Mouse (Mus musculus): ENCODE measurements around the gene 2310007B03Rik. TPM values are rescaled to one million over a fixed set of nuclear protein-coding genes. Genes with fewer than 3 reads are reported as not detected.

Gene 2310007B03Rik
- polyA plus RNA-seq, 1 experiment: not detected

DNA sequence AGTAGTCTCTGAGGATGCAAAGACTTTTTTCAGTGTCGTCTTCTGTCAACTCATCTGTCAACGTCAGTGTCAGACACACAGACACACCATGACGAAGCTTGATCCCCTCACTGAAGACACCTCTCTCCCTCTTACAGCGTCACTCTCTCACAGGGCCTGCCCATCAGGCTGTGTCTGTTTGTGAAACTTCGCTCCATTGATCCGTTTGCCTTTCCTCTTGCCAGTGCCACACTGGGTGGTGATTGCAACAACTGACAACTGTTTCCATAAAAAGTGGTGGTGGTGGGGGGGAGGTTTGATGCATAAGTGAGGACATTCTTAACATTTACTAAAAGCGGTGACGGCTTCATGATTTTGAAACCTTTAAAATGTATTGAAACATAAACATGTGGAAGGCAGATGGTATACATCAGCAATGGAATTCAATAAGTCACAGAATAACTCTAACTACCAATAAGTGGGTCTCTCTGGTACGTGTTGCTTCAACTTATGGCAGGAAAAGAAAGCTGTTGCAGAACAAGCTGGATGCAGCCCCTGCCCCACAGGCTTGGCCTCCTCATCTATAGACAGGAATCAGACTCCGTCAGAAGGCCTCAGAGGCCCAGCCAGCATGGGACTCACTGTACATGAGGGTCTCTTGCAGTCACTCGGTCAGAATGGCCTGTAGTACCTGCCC is 37.4 kb downstream of the 2310007B03Rik start:
- Histone ChIP-seq H3K27ac (ENCODE audit: control insufficient read depth, insufficient read depth, low read depth, low read length) (no peak overlapping the region), H3K36me3 (ENCODE audit: control insufficient read depth, insufficient read depth, low read length) (no peaks in the 10 kb centered on the region), H3K27me3 (ENCODE audit: control insufficient read depth, insufficient read depth, low read length) (no peaks in the 10 kb centered on the region), H3K4me1 (ENCODE audit: control insufficient read depth, insufficient read depth, low read length) (0 out of 2 replicates have a peak, but pooled peaks cover 2% of the 10 kb centered on the region), H3K4me3 (ENCODE audit: control insufficient read depth, low read depth, low read length) (no peak overlapping the region)
- TF ChIP-seq POLR2A (IDR thresholded peaks at IDR 0.05; ENCODE audit: control insufficient read depth, low read depth, low read length): no peak
- no peak for TF ChIP-seq CTCF (IDR thresholded peaks at IDR 0.05; ENCODE audit: control insufficient read depth, insufficient read depth, insufficient replicate concordance, low read depth, low read length)

GRCm38 (mm10) chr1:93118816-93119215 is 41.9 kb downstream of the 2310007B03Rik start:
- no peak overlapping the region for H3K27ac ChIP-seq (ENCODE audit: control insufficient read depth, insufficient read depth, low read depth, low read length)

GRCm38 (mm10) chr1:93115471-93115870 is 45.3 kb downstream of the 2310007B03Rik start:
- Histone ChIP-seq H3K4me1 (ENCODE audit: control insufficient read depth, insufficient read depth, low read length) (peaks cover 7% of the 10 kb centered on the region), H3K36me3 (ENCODE audit: control insufficient read depth, insufficient read depth, low read length) (no peaks in the 10 kb centered on the region), H3K4me3 (ENCODE audit: control insufficient read depth, low read depth, low read length) (peak overlapping the region; percentile 76), H3K27ac (ENCODE audit: control insufficient read depth, insufficient read depth, low read depth, low read length) (peak overlapping the region; percentile 63; the same call in 1 of the 2 replicates), H3K27me3 (ENCODE audit: control insufficient read depth, insufficient read depth, low read length) (no peaks in the 10 kb centered on the region)
- TF ChIP-seq POLR2A (IDR thresholded peaks at IDR 0.05; ENCODE audit: control insufficient read depth, low read depth, low read length) (no peak), CTCF (IDR thresholded peaks at IDR 0.05; ENCODE audit: control insufficient read depth, insufficient read depth, insufficient replicate concordance, low read depth, low read length) (no peak)

More at GRCm38 (mm10) chr1:93118816-93119215, 41.9 kb downstream of the 2310007B03Rik start:
- TF ChIP-seq CTCF (IDR thresholded peaks at IDR 0.05; ENCODE audit: control insufficient read depth, insufficient read depth, insufficient replicate concordance, low read depth, low read length) (no peak), POLR2A (IDR thresholded peaks at IDR 0.05; ENCODE audit: control insufficient read depth, low read depth, low read length) (no peak)
- H3K27me3 ChIP-seq (ENCODE audit: control insufficient read depth, insufficient read depth, low read length): no peaks in the 10 kb centered on the region
- H3K4me1 ChIP-seq (ENCODE audit: control insufficient read depth, insufficient read depth, low read length): peaks cover 7% of the 10 kb centered on the region
- no peaks in the 10 kb centered on the region for H3K36me3 ChIP-seq (ENCODE audit: control insufficient read depth, insufficient read depth, low read length)
- H3K4me3 ChIP-seq (ENCODE audit: control insufficient read depth, low read depth, low read length): no peak overlapping the region

- H3K36me3 ChIP-seq (ENCODE audit: control insufficient read depth, insufficient read depth, low read length): no peaks in the 10 kb centered on the region
- peak overlapping the region; percentile 76 for H3K4me3 ChIP-seq (ENCODE audit: control insufficient read depth, low read depth, low read length)
- peak overlapping the region; percentile 40 for H3K27ac ChIP-seq (ENCODE audit: control insufficient read depth, insufficient read depth, low read depth, low read length)
- no peaks in the 10 kb centered on the region for H3K27me3 ChIP-seq (ENCODE audit: control insufficient read depth, insufficient read depth, low read length)
- no peak for TF ChIP-seq CTCF (IDR thresholded peaks at IDR 0.05; ENCODE audit: control insufficient read depth, insufficient read depth, insufficient replicate concordance, low read depth, low read length)
- TF ChIP-seq POLR2A (IDR thresholded peaks at IDR 0.05; ENCODE audit: control insufficient read depth, low read depth, low read length): peak; percentile 70; the same call in 1 of the 2 replicates
- H3K4me1 ChIP-seq (ENCODE audit: control insufficient read depth, insufficient read depth, low read length): peaks cover 7% of the 10 kb centered on the region
Observed at GRCm38 (mm10) chr1:93114713-93115463, 45.9 kb downstream of the 2310007B03Rik start.

DNA sequence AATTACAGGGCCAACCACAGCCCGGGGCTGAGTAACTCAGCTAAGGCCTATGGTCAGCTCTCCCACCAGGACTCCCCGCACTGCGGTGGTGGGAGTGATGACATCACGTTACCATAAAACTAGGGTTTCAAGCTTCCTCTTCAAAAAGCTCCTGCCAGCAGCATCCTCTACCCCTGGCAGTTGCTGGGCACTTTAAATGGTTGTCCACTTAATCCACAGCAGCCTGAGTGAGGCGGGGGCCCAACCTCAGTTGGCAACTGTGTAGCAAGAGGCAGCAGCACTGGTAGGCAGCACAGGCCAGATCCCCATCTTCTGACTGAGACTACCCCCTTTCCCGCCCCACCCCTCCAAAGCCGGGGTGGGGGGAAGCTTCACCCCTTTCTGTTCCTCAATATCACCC is 58.0 kb downstream of the 2310007B03Rik start:
- no peaks in the 10 kb centered on the region for H3K36me3 ChIP-seq (ENCODE audit: control insufficient read depth, insufficient read depth, low read length)
- H3K4me1 ChIP-seq (ENCODE audit: control insufficient read depth, insufficient read depth, low read length): peaks cover 15% of the 10 kb centered on the region
- no peak overlapping the region for H3K4me3 ChIP-seq (ENCODE audit: control insufficient read depth, low read depth, low read length)
- H3K27ac ChIP-seq (ENCODE audit: control insufficient read depth, insufficient read depth, low read depth, low read length): no peak overlapping the region
- TF ChIP-seq POLR2A (IDR thresholded peaks at IDR 0.05; ENCODE audit: control insufficient read depth, low read depth, low read length) (no peak), CTCF (IDR thresholded peaks at IDR 0.05; ENCODE audit: control insufficient read depth, insufficient read depth, insufficient replicate concordance, low read depth, low read length) (no peak)
- H3K27me3 ChIP-seq (ENCODE audit: control insufficient read depth, insufficient read depth, low read length): no peaks in the 10 kb centered on the region; the same call in 1 of the 2 replicates

DNA sequence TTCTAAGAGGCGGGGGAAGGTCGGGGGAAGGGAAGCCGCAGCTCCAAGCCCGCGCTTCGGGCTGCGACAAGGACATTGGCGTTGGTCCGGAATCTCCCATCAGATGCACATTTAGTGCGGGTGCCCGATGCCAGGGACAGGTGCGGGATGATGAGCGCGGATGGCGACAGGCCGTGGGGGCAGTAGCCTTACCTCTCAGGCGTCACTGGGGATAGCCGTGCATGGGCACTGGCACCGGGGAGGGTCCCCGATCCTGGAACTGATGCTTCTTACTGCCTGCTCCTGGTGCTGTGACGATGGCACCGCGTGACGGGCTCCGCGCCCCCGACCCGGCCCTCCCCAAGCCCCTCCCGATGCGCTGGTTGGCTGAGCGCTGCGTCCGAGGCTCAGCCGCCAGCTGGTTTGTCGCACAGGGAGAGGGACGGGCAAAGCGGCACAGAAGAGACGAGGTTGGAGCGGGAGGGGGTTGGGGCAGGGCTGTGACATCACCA is 59.1 kb downstream of the 2310007B03Rik start, which contains the start of gene Kif1a:
TSS of gene Kif1a (minus strand) at position 381 of the 491 bp plus-strand sequence.
- Histone ChIP-seq H3K27me3 (ENCODE audit: control insufficient read depth, insufficient read depth, low read length) (no peaks in the 10 kb centered on the region; the same call in 1 of the 2 replicates), H3K4me3 (ENCODE audit: control insufficient read depth, low read depth, low read length) (peak within 1 kb of the TSS; percentile 11), H3K36me3 (ENCODE audit: control insufficient read depth, insufficient read depth, low read length) (no peaks in the 10 kb centered on the region), H3K4me1 (ENCODE audit: control insufficient read depth, insufficient read depth, low read length) (peaks cover 15% of the 10 kb centered on the region), H3K27ac (ENCODE audit: control insufficient read depth, insufficient read depth, low read depth, low read length) (no peak within 1 kb of the TSS)
- no peak for TF ChIP-seq CTCF (IDR thresholded peaks at IDR 0.05; ENCODE audit: control insufficient read depth, insufficient read depth, insufficient replicate concordance, low read depth, low read length)
- TF ChIP-seq POLR2A (IDR thresholded peaks at IDR 0.05; ENCODE audit: control insufficient read depth, low read depth, low read length): no peak

Other genes with a start within 250 kb of the 2310007B03Rik start
- gene Capn10, start 226.6 kb downstream of the 2310007B03Rik start, polyA plus RNA-seq (2012; rRNA removed): 31.9 and 32.5 TPM in 2 replicates
- gene Gpr35, start 210.1 kb downstream of the 2310007B03Rik start, polyA plus RNA-seq (2012; rRNA removed): 0.70 and 0.88 TPM in 2 replicates
- gene Aqp12, start 154.6 kb downstream of the 2310007B03Rik start, polyA plus RNA-seq (2012; rRNA removed): 0.37 and 0.59 TPM in 2 replicates
- 11.4 and 12.4 TPM in 2 replicates for gene Kif1a, start 59.0 kb downstream of the 2310007B03Rik start, polyA plus RNA-seq (2012; rRNA removed)
- not detected in 2 replicates for gene Agxt, start 25.7 kb downstream of the 2310007B03Rik start, polyA plus RNA-seq (2012; rRNA removed)
- gene Crocc2, start 7.8 kb upstream of the 2310007B03Rik start, polyA plus RNA-seq (2012; rRNA removed): 0.06 and 0.08 TPM in 2 replicates
- gene Sned1, start 74.9 kb upstream of the 2310007B03Rik start, polyA plus RNA-seq (2012; rRNA removed): 4.5 and 4.8 TPM in 2 replicates
- gene Mterf4, start 145.0 kb upstream of the 2310007B03Rik start, polyA plus RNA-seq (2012; rRNA removed): 14.4 and 14.8 TPM in 2 replicates
- gene Ppp1r7, start 181.9 kb upstream of the 2310007B03Rik start, polyA plus RNA-seq (2012; rRNA removed): 8.7 and 10.6 TPM in 2 replicates
- 36.3 and 38.0 TPM in 2 replicates for gene Pask, start 182.5 kb upstream of the 2310007B03Rik start, polyA plus RNA-seq (2012; rRNA removed)
- gene Ano7, start 213.0 kb upstream of the 2310007B03Rik start, polyA plus RNA-seq (2012; rRNA removed): 0.49 and 0.85 TPM in 2 replicates

Data from testis, adult 2 months (tissue).